Mouse (Mus musculus) c-Kit-positive CD71-positive TER-119-negative erythroid progenitor cells, embryonic 14.5 days (primary cell): ENCODE measurements around the gene Atraid.
"Not testable (repeated sequence)": the region's sequence is repeated elsewhere in the genome, so short reads cannot be mapped to it uniquely, and the experiment has no call there.

Source experiments
- DNase-seq: peaks from one replicate; pipeline ENCODE4 v3.0.0-alpha.2; 2013; ENCODE audit warnings: low read depth

Gene Atraid

GRCm38 (mm10) chr5:31047848-31048762, at the start of gene Atraid:
Gene Atraid (plus strand): TSS chr5:31048312.
- DNase-seq, result peak; percentile 95

- DNase-seq, result no peak
These were observed 48.8 kb upstream of the Atraid start for GRCm38 (mm10) chr5:30999324-30999723.

- no peak for DNase-seq
These were observed 48.0 kb upstream of the Atraid start for GRCm38 (mm10) chr5:31000122-31000521.

- no peak for DNase-seq
These were observed 47.1 kb upstream of the Atraid start for GRCm38 (mm10) chr5:31000993-31001392.

- DNase-seq, result no peak
These were observed 46.6 kb upstream of the Atraid start for GRCm38 (mm10) chr5:31001560-31001959.

- peak; percentile 80 for DNase-seq
These were observed 43.9 kb upstream of the Atraid start for GRCm38 (mm10) chr5:31004184-31004583.

GRCm38 (mm10) chr5:31012737-31013136, 35.4 kb upstream of the Atraid start:
- DNase-seq, result no peak

- DNase-seq, result no peak
These were observed 32.2 kb upstream of the Atraid start for GRCm38 (mm10) chr5:31015913-31016312.

- DNase-seq, result not testable (repeated sequence)
These were observed 26.3 kb upstream of the Atraid start for GRCm38 (mm10) chr5:31021790-31022189.

- DNase-seq, result no peak
These were observed 25.4 kb upstream of the Atraid start for GRCm38 (mm10) chr5:31022690-31023089.

- DNase-seq, result no peak
These were observed 24.9 kb upstream of the Atraid start for GRCm38 (mm10) chr5:31023254-31023653.

- no peak for DNase-seq
These were observed 23.5 kb upstream of the Atraid start for GRCm38 (mm10) chr5:31024641-31025040.

- no peak for DNase-seq
These were observed 17.2 kb upstream of the Atraid start for GRCm38 (mm10) chr5:31030926-31031325.

- DNase-seq, result no peak
These were observed 16.6 kb upstream of the Atraid start for GRCm38 (mm10) chr5:31031508-31031907.

GRCm38 (mm10) chr5:31034669-31035068, 13.4 kb upstream of the Atraid start:
- no peak for DNase-seq

- DNase-seq, result not testable (repeated sequence)
These were observed 11.6 kb upstream of the Atraid start for GRCm38 (mm10) chr5:31036556-31036955.

- DNase-seq, result no peak
These were observed 9.8 kb upstream of the Atraid start for GRCm38 (mm10) chr5:31038171-31038845.

- no peak for DNase-seq
These were observed 1.7 kb upstream of the Atraid start for GRCm38 (mm10) chr5:31046416-31046815.

GRCm38 (mm10) chr5:31047074-31047473, 1.0 kb upstream of the Atraid start:
- no peak for DNase-seq

GRCm38 (mm10) chr5:31048763-31049641, 890 bp downstream of the Atraid start, which contains the start of gene Slc5a6:
Gene Slc5a6 (minus strand): TSS chr5:31048924.
- DNase-seq, result peak; percentile 55

GRCm38 (mm10) chr5:31050427-31050826, 2.3 kb downstream of the Atraid start:
- DNase-seq, result no peak

- not testable (repeated sequence) for DNase-seq
These were observed 5.6 kb downstream of the Atraid start for GRCm38 (mm10) chr5:31053728-31054127.
